Mouse (Mus musculus): ENCODE measurements at regions not wholly inside any gene's neighbourhood (a gene's known extent, or its start where the extent isn't known, plus 50 kb on each side); places are given as distances from the start of the nearest gene placed in this dataset.

DNA sequence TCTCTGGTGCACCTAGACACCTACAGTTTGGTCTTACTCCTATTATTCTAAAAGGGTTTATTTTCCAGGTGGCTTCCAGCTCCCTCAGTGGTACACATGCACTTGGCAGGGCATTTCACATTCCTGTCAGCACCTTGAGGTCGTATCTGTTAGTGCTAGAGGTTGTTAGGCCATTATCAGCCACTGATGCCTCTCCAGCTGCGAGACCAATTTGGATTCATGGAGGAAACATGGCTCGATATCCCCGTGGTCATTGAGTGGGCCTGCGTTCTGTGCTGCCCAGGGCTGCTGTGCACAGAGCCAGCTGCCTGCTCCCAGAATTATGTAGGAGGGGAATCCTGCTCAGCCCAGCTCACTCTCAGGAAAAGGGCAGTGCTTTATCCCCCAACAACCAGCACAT lies 60.1 kb upstream of the Irx1 start:
- no peak for DNase-seq (ENCODE audit: low read depth, low spot score)

- DNase-seq (ENCODE audit: low read depth, low spot score) = no peak
These were observed 80.5 kb upstream of the Irx1 start for GRCm38 (mm10) chr13:72043930-72044470.

DNA sequence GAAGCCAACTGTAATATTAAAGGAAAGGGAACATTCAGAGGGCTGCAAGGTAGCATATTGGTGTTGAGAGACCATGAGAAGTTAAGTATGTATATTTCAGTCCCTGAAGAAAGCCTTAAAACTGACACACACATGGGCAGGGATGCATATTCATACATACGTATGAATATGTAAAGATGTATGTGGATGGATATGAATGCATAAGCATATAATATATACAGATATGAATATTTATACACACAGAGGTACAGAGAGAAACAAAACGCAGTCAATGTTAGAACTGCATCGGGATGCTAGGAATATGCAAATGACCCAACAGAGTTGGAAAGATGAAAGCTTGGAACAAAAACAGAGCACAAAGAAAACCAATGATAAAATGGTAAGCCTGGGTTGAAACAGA lies 92.9 kb upstream of the Irx1 start:
- DNase-seq (ENCODE audit: low read depth, low spot score) = no peak

DNA sequence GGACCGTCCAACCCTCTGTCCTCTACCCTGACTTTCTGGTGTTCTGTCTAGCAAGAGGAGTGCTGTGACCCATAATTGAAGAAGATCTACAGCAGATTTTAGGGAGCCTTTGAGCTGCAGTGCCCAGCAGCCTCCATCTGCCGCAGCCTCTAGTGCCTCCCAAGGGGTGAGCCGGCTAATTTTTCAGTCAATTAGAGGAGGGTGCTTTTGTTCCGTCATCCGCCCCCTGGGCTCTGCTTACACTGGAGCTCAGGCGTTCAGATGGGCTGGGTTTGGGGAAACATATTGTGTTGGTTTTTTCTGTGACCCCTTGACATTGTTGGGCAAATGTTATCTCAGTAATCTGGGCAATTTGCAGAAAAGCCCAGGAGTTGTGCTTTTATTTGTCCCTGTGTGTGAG lies 98.1 kb upstream of the Irx1 start:
- no peak for DNase-seq (ENCODE audit: low read depth, low spot score)

DNA sequence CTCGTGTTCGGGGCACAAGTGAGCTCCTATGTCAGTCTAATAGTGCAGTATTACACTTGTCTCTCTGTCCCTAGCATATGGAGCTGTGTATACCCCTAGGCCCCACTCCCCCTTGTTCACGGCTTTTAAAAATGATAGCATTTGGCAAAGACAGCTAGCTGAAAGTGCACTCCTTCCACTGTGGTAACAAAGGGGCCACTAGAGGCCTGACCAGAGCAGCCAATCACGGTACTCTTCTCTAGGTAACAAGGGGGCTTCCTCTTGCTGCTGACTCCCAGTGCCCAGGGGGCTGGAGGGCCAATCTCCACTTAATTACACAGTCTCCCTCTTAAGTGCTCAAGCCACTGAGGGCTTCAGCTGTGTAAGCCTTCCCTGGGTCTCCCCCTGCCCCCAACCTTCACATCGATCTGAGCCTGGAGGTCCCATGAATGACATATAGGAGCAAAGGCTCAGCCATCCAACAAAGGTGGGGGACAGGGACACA lies 99.8 kb upstream of the Irx1 start:
- no peak for DNase-seq (ENCODE audit: low read depth, low spot score)

- no peak for DNase-seq (ENCODE audit: low read depth, low spot score)
These were observed 133.1 kb upstream of the Irx1 start for GRCm38 (mm10) chr13:72096585-72096984.

GRCm38 (mm10) chr13:72097268-72097667 lies 133.7 kb upstream of the Irx1 start:
- DNase-seq (ENCODE audit: low read depth, low spot score) = no peak

GRCm38 (mm10) chr13:72097811-72098210 lies 134.3 kb upstream of the Irx1 start:
- no peak for DNase-seq (ENCODE audit: low read depth, low spot score)

DNA sequence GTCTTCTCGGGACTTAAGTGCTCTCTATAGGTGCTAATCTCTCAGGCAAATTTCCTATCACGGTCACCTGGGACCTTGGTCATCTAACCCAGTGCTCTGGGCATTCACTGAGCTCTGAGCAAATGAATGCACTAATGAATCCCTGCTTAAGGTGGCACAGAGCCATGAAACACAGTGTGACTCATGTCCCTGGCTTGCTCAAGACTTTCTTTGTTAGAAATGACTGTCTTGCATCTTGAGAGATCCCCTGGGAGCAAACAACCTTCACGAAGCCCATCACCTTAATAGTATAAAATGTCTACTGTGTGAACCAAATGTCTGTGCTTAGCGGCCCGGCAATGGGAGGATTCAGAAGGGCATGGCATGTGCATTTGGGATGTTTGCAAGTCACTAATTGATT lies 137.2 kb upstream of the Irx1 start:
- no peak for DNase-seq (ENCODE audit: low read depth, low spot score)

DNA sequence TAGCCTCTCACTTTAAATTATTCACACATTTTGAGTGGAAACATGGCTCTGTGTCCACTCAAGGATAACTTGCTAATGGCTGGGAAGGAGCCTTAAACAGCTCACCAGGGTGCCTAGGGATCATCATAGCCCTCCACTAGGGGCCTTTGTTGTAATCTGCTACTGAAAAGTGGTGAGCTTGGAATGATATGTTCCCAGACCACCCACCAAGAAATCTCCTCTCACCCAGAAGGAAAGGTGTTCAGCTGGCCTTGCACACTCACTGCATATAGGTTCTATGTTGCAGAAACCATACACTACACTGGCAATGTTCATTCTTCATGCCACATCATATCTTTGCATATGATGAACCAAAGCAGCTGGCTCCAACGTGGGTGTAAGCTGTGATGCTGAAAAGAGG lies 145.1 kb upstream of the Irx1 start:
- no peak for DNase-seq (ENCODE audit: low read depth, low spot score)

DNA sequence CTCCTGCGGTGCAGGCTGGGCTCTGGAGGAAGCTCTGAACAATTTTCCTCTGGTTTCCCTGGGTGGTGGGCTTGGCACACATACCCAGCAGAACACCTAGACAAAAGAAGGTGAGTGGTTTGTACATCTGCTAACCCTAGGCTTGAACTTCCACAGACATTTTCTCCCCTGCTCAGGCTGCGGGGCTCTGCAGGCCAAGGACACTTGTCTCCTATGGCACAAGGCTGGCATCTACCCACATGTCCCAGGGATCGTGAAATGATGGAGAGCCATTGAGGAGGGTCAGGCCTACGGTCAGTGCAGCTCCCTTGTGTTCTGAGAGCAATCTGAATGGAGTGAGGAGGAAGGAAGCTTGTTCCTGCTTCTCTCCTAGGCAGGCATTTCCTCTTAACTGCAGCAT lies 150.4 kb upstream of the Irx1 start:
- DNase-seq (ENCODE audit: low read depth, low spot score) = no peak

DNA sequence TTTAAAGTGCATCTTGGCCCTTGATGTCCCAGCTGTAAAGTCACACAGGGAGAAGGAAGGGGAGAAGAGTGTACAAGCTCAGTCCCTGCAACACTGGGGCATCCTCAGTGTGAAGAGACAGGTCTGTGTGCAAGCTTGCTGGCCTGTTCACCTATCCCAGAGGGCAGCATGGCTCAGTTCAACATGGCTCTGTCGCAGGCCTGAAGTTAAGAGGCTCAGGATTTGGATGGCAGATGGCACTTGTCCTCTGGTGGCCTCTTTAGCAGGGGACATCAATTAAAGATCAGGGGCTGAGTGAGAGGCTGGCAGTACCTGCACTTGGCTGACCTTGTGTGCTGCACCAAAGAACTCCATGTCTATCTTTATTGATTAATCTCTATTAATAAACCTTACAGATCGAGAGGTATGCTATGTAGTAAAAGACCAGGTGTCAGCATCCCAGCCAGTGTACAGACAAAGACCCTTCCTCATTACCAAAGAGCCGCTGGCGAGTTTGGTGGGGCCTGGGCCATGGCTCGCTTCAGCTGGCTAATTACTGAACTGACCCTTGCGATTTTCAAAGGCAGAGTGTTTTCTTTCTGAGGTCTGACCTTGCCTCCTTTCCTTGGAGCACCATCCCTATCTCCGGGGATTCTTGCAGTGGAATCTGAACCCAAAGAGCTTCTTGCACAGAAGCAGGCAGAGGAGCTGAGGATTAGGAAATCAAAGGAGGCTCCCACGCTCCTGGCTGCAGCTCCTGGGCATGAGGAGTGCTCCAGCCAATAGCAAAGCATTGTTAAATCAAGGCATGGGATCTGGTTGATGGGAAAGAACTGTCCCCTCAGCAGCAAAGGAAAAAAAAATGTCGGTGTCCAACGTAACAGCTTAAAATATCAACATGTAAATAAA lies 151.5 kb upstream of the Irx1 start:
- DNase-seq (ENCODE audit: low read depth, low spot score) = no peak

DNA sequence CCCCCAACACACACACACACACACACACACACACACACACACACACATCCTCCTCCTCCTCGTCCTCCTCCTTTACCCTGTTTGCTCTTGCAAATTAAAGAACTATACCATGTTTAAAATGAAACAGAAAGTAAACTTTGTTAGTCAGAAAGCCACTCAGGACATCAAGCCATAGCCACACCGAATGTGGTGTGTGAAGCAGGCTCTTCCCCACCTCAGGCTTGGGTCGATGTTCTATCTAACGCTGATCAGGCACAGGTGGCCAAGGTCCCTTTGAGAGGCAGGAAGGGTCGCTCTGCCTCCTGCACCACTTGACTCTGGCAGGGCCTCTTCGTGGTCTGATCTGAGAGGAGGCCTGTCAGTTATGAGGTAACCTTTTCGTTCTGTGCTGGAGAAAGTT lies 156.9 kb upstream of the Irx1 start:
- no peak for DNase-seq (ENCODE audit: low read depth, low spot score)

DNA sequence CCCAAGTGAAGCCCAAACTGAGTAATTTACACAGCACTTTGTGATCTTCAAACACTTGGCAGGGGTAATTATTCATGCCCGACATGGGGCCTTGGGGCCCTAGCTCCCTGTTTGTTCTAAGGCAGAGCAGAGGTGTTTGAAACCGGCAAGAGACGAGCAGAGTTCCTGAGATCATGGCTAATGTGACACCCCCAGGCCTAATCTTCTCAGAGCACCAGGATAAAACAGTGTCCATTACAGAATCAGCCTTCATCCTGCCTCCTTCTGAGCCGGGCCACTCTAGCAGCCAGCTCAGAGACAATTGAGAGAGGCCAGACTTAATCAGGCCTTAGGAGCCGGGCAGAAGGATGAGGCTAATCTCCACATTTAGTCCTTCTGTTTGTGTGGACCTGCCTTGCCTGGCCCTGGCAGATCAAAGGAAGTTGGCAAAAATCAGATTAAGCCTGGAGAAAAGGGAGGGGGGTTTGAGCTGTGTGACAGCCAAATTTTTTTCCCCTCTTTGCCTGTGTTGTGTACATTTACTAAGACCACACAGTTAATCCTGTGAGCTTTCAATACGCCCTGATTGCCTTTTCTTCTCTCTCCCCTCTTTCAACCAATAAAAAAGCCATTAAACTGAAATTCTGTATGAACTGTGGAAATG lies 157.5 kb upstream of the Irx1 start:
- no peak for DNase-seq (ENCODE audit: low read depth, low spot score)

- no peak for DNase-seq (ENCODE audit: low read depth, low spot score)
These were observed 158.2 kb upstream of the Irx1 start for GRCm38 (mm10) chr13:72121554-72122229.

- DNase-seq (ENCODE audit: low read depth, low spot score) = no peak
These were observed 158.7 kb upstream of the Irx1 start for GRCm38 (mm10) chr13:72122230-72122627.

DNA sequence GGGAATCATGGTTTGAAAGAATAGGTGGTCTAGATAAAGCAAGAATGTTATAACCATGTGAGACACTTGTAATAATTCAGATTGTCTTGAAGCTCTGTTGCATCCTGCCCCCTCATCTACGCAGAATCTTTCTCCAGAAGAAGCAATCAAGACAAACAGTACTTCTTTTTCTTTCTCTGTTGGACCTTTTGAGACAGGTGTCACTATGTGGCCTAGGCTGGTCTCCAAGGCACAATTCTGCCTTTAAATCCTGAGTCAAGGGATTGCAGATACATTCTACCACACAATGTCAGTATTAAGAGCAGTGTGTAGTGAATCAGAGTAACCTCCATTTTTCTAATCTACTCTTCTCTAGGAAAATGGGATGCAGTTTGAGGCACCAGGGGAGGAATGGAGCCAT lies 164.8 kb upstream of the Irx1 start:
- DNase-seq (ENCODE audit: low read depth, low spot score) = no peak

GRCm38 (mm10) chr13:72131341-72131740 lies 167.8 kb upstream of the Irx1 start:
- no peak for DNase-seq (ENCODE audit: low read depth, low spot score)

DNA sequence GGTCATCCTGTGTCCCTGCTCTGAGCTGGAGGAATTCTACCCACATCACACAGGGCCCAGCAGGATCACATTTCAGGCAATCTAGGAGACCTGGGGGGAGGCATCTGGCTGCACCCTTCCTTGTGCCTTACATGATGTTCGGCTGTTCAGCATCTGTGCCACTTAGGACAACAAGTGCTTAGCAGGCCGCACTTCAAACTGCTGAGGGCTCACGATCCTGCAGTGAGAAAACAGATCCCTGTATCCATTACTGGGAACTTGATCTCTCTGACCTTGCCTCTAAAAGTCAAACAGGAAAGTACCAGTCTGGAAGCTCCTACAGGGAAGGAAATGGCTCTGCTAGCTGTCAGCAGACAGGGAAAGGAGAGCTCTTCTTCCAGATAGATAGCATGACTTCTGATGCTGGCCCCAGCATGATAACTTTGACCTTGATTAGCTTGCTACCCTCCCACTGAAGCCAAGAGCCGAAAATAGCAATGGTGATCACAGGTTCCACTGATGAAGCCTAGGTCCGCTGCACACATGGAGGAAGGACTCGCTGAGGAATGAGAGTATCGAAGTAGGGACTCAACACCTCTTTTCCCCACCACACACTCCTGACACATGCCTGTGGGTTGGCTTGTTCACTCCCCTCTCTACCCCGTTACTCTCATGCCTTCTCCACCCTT lies 170.7 kb upstream of the Irx1 start:
- peak; percentile 8 for DNase-seq (ENCODE audit: low read depth, low spot score)

DNA sequence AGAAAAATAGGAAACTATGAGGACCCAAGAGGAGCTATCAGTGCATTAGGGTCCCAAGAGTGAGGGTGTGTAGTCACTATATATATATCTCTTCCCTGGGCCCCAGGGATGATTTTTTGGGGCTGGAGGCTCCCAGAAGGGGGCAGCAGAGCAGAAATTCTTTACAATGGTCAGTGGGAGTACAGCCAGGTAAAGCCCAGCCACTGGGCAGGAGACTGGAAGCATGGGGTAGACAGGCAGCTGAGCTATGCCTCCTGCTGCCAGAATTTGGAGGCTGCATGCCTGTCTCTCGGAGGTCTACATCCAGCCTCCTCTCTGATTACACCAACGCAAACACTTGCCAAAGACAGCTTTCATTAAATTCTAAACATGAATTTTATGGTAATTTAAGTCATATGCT lies 202.7 kb upstream of the Irx1 start:
- no peak for DNase-seq (ENCODE audit: low read depth, low spot score)

DNA sequence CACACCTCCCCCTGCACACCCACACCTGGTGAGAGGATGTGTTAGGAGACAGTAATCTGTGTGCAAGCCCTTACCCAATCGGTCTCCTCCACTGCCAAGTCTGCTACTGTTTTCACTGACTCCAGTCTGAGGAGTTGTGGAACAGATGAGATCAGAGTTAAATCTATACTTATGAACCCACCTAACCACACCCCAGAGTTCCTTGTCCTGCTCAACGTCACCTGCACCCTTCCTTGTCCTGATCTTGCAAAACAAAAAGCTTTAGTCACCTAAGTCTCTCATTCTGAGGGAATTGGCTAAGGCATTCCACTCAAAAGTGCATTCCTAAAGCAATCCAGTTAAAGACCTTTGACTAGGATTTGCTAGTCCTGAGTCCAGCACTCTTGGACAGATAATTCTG lies 203.9 kb upstream of the Irx1 start:
- no peak for DNase-seq (ENCODE audit: low read depth, low spot score)

GRCm38 (mm10) chr13:72183636-72184035 lies 220.1 kb upstream of the Irx1 start:
- DNase-seq (ENCODE audit: low read depth, low spot score) = no peak

All from embryo, embryonic 11.5 days (tissue).